Mouse (Mus musculus): ENCODE data around the gene Zfp148. TPM values are rescaled to one million over a fixed set of nuclear protein-coding genes. Genes with fewer than 3 reads are reported as not detected.

The Zfp148 gene
- polyA plus RNA-seq, 1 experiment from 2014 or later = 55.1 TPM

- Histone ChIP-seq H3K27ac (ENCODE audit: low read length) (no peak overlapping the region), H3K4me2 (replicated peaks; ENCODE audit: low read depth, low read length) (no peak overlapping the region), H3K9me3 (ENCODE audit: control insufficient read depth, low read depth, low read length) (peaks cover 4% of the 10 kb centered on the region; the same call in 1 of the 2 replicates), H3K9ac (replicated peaks; ENCODE audit: low read depth, low read length) (no peak overlapping the region), H3K4me1 (ENCODE audit: control insufficient read depth, insufficient read depth, low read length) (no peaks in the 10 kb centered on the region), H3K4me3 (ENCODE audit: low read depth, low read length) (no peak overlapping the region), H3K27me3 (ENCODE audit: control insufficient read depth, insufficient read depth, low read length) (no peaks in the 10 kb centered on the region), H3K36me3 (ENCODE audit: control insufficient read depth, insufficient read depth, low read length) (no peaks in the 10 kb centered on the region)
- WGBS = 65% methylated on average over 8 of the region's 8 CpGs
- ATAC-seq (ENCODE audit: insufficient number of reproducible peaks, insufficient read depth, low FRiP score, low read depth) = no peak
Observed at GRCm38 (mm10) chr16:33531184-33531583, 150.5 kb downstream of the Zfp148 start.

- Histone ChIP-seq H3K36me3 (ENCODE audit: control insufficient read depth, insufficient read depth, low read length) (no peaks in the 10 kb centered on the region), H3K4me3 (ENCODE audit: low read depth, low read length) (no peak overlapping the region), H3K4me2 (replicated peaks; ENCODE audit: low read depth, low read length) (no peak overlapping the region), H3K27me3 (ENCODE audit: control insufficient read depth, insufficient read depth, low read length) (no peaks in the 10 kb centered on the region), H3K4me1 (ENCODE audit: control insufficient read depth, insufficient read depth, low read length) (no peaks in the 10 kb centered on the region; the same call in 1 of the 2 replicates), H3K9ac (replicated peaks; ENCODE audit: low read depth, low read length) (no peak overlapping the region), H3K9me3 (ENCODE audit: control insufficient read depth, low read depth, low read length) (no peaks in the 10 kb centered on the region), H3K27ac (ENCODE audit: low read length) (no peak overlapping the region)
- no peak for ATAC-seq (ENCODE audit: insufficient number of reproducible peaks, insufficient read depth, low FRiP score, low read depth)
- 77% methylated on average over 8 of the region's 8 CpGs for WGBS
Observed at GRCm38 (mm10) chr16:33536456-33536855, 155.8 kb downstream of the Zfp148 start.

- H3K9me3 ChIP-seq (ENCODE audit: control insufficient read depth, low read depth, low read length) = no peaks in the 10 kb centered on the region
- no peak overlapping the region for H3K9ac ChIP-seq (replicated peaks; ENCODE audit: low read depth, low read length)
- no peaks in the 10 kb centered on the region for H3K27me3 ChIP-seq (ENCODE audit: control insufficient read depth, insufficient read depth, low read length)
- no peak for ATAC-seq (ENCODE audit: insufficient number of reproducible peaks, insufficient read depth, low FRiP score, low read depth)
- no peak overlapping the region for H3K4me3 ChIP-seq (ENCODE audit: low read depth, low read length)
- no peak overlapping the region for H3K27ac ChIP-seq (ENCODE audit: low read length)
- H3K36me3 ChIP-seq (ENCODE audit: control insufficient read depth, insufficient read depth, low read length) = no peaks in the 10 kb centered on the region
- H3K4me2 ChIP-seq (replicated peaks; ENCODE audit: low read depth, low read length) = no peak overlapping the region
- WGBS = 65% methylated on average over 21 of the region's 21 CpGs
- H3K4me1 ChIP-seq (ENCODE audit: control insufficient read depth, insufficient read depth, low read length) = no peaks in the 10 kb centered on the region; the same call in 1 of the 2 replicates
Observed at GRCm38 (mm10) chr16:33537499-33538225, 157.0 kb downstream of the Zfp148 start.

GRCm38 (mm10) chr16:33544346-33544745, 163.7 kb downstream of the Zfp148 start:
- no peaks in the 10 kb centered on the region for H3K27me3 ChIP-seq (ENCODE audit: control insufficient read depth, insufficient read depth, low read length)
- no peak overlapping the region for H3K9ac ChIP-seq (replicated peaks; ENCODE audit: low read depth, low read length)
- no peak overlapping the region for H3K4me3 ChIP-seq (ENCODE audit: low read depth, low read length)
- no peaks in the 10 kb centered on the region for H3K9me3 ChIP-seq (ENCODE audit: control insufficient read depth, low read depth, low read length)
- no peaks in the 10 kb centered on the region for H3K4me1 ChIP-seq (ENCODE audit: control insufficient read depth, insufficient read depth, low read length)
- H3K36me3 ChIP-seq (ENCODE audit: control insufficient read depth, insufficient read depth, low read length) = no peaks in the 10 kb centered on the region
- no peak overlapping the region for H3K4me2 ChIP-seq (replicated peaks; ENCODE audit: low read depth, low read length)
- no peak for ATAC-seq (ENCODE audit: insufficient number of reproducible peaks, insufficient read depth, low FRiP score, low read depth)
- WGBS = 92% methylated on average over 2 of the region's 2 CpGs
- H3K27ac ChIP-seq (ENCODE audit: low read length) = no peak overlapping the region

GRCm38 (mm10) chr16:33545530-33545929, 164.9 kb downstream of the Zfp148 start:
- WGBS = 59% methylated on average over 4 of the region's 4 CpGs
- no peak for ATAC-seq (ENCODE audit: insufficient number of reproducible peaks, insufficient read depth, low FRiP score, low read depth)

GRCm38 (mm10) chr16:33553689-33554342, 173.2 kb downstream of the Zfp148 start:
- Histone ChIP-seq H3K9ac (replicated peaks; ENCODE audit: low read depth, low read length) (no peak overlapping the region), H3K27me3 (ENCODE audit: control insufficient read depth, insufficient read depth, low read length) (no peaks in the 10 kb centered on the region), H3K4me2 (replicated peaks; ENCODE audit: low read depth, low read length) (no peak overlapping the region), H3K9me3 (ENCODE audit: control insufficient read depth, low read depth, low read length) (no peaks in the 10 kb centered on the region), H3K36me3 (ENCODE audit: control insufficient read depth, insufficient read depth, low read length) (no peaks in the 10 kb centered on the region), H3K27ac (ENCODE audit: low read length) (no peak overlapping the region), H3K4me1 (ENCODE audit: control insufficient read depth, insufficient read depth, low read length) (no peaks in the 10 kb centered on the region), H3K4me3 (ENCODE audit: low read depth, low read length) (no peak overlapping the region)
- WGBS = 68% methylated on average over 9 of the region's 9 CpGs
- no peak for ATAC-seq (ENCODE audit: insufficient number of reproducible peaks, insufficient read depth, low FRiP score, low read depth)

More at GRCm38 (mm10) chr16:33545530-33545929, 164.9 kb downstream of the Zfp148 start:
- Histone ChIP-seq H3K27ac (ENCODE audit: low read length) (no peak overlapping the region), H3K4me1 (ENCODE audit: control insufficient read depth, insufficient read depth, low read length) (no peaks in the 10 kb centered on the region), H3K9me3 (ENCODE audit: control insufficient read depth, low read depth, low read length) (no peaks in the 10 kb centered on the region), H3K9ac (replicated peaks; ENCODE audit: low read depth, low read length) (no peak overlapping the region), H3K4me3 (ENCODE audit: low read depth, low read length) (no peak overlapping the region), H3K4me2 (replicated peaks; ENCODE audit: low read depth, low read length) (no peak overlapping the region), H3K27me3 (ENCODE audit: control insufficient read depth, insufficient read depth, low read length) (no peaks in the 10 kb centered on the region), H3K36me3 (ENCODE audit: control insufficient read depth, insufficient read depth, low read length) (no peaks in the 10 kb centered on the region)

Other genes starting within 250 kb of the Zfp148 start
- 18.2 and 19.1 TPM in 2 replicates for gene Osbpl11, start 195.8 kb upstream of the Zfp148 start, polyA plus RNA-seq (2014; fragmentation: Nextera tagmentation; extraction: Ambion mirVana)
- 79.6 and 82.7 TPM in 2 replicates for gene Snx4, start 129.4 kb upstream of the Zfp148 start, polyA plus RNA-seq (2014; fragmentation: Nextera tagmentation; extraction: Ambion mirVana)
- gene Slc12a8, start 136.5 kb downstream of the Zfp148 start, polyA plus RNA-seq (2014; fragmentation: Nextera tagmentation; extraction: Ambion mirVana) = 1.8 and 1.9 TPM in 2 replicates

Measured in stomach, embryonic 14.5 days (tissue).